Mouse (Mus musculus): Measurements from ENCODE around the gene Ywhah. TPM values are rescaled to one million over a fixed set of nuclear protein-coding genes. Genes with fewer than 3 reads are reported as not detected.

Ywhah gene
- total RNA-seq (2015), result 353 and 377 TPM in 2 replicates
- total RNA-seq (2017), result 210 and 213 TPM in 2 replicates

- ATAC-seq (ENCODE audit: poor library complexity, severe bottlenecking), result peak; percentile 88
These were observed at the start of gene Ywhah for GRCm38 (mm10) chr5:33018561-33019425. Ywhah (plus strand) TSS chr5:33018816.

GRCm38 (mm10) chr5:32976541-32976940, 42.1 kb upstream of the Ywhah start:
- ATAC-seq (ENCODE audit: poor library complexity, severe bottlenecking), result peak; percentile 76

- ATAC-seq (ENCODE audit: poor library complexity, severe bottlenecking), result no peak
These were observed 41.4 kb upstream of the Ywhah start for GRCm38 (mm10) chr5:32977179-32977578.

GRCm38 (mm10) chr5:32985379-32985778, 33.2 kb upstream of the Ywhah start:
- no peak for ATAC-seq (ENCODE audit: poor library complexity, severe bottlenecking)

- no peak for ATAC-seq (ENCODE audit: poor library complexity, severe bottlenecking)
These were observed 30.7 kb upstream of the Ywhah start for GRCm38 (mm10) chr5:32987873-32988272.

GRCm38 (mm10) chr5:32989959-32990640, 28.5 kb upstream of the Ywhah start:
- ATAC-seq (ENCODE audit: poor library complexity, severe bottlenecking), result no peak

GRCm38 (mm10) chr5:32991152-32991551, 27.5 kb upstream of the Ywhah start:
- no peak for ATAC-seq (ENCODE audit: poor library complexity, severe bottlenecking)

- ATAC-seq (ENCODE audit: poor library complexity, severe bottlenecking), result no peak
These were observed 24.1 kb upstream of the Ywhah start for GRCm38 (mm10) chr5:32994471-32994870.

GRCm38 (mm10) chr5:32995756-32996155, 22.9 kb upstream of the Ywhah start:
- ATAC-seq (ENCODE audit: poor library complexity, severe bottlenecking), result peak; percentile 39

GRCm38 (mm10) chr5:32996560-32996959, 22.1 kb upstream of the Ywhah start:
- no peak for ATAC-seq (ENCODE audit: poor library complexity, severe bottlenecking)

- ATAC-seq (ENCODE audit: poor library complexity, severe bottlenecking), result peak; percentile 98
These were observed 20.9 kb upstream of the Ywhah start for GRCm38 (mm10) chr5:32997686-32998085.

- ATAC-seq (ENCODE audit: poor library complexity, severe bottlenecking), result no peak
These were observed 19.8 kb upstream of the Ywhah start for GRCm38 (mm10) chr5:32998783-32999182.

- no peak for ATAC-seq (ENCODE audit: poor library complexity, severe bottlenecking)
These were observed 17.5 kb upstream of the Ywhah start for GRCm38 (mm10) chr5:33001111-33001510.

GRCm38 (mm10) chr5:33002781-33003180, 15.8 kb upstream of the Ywhah start:
- ATAC-seq (ENCODE audit: poor library complexity, severe bottlenecking), result no peak

- no peak for ATAC-seq (ENCODE audit: poor library complexity, severe bottlenecking)
These were observed 15.1 kb upstream of the Ywhah start for GRCm38 (mm10) chr5:33003500-33003899.

- no peak for ATAC-seq (ENCODE audit: poor library complexity, severe bottlenecking)
These were observed 14.5 kb upstream of the Ywhah start for GRCm38 (mm10) chr5:33004110-33004509.

GRCm38 (mm10) chr5:33005442-33006145, 13.0 kb upstream of the Ywhah start:
- ATAC-seq (ENCODE audit: poor library complexity, severe bottlenecking), result no peak

- ATAC-seq (ENCODE audit: poor library complexity, severe bottlenecking), result no peak
These were observed 11.9 kb upstream of the Ywhah start for GRCm38 (mm10) chr5:33006670-33007069.

- no peak for ATAC-seq (ENCODE audit: poor library complexity, severe bottlenecking)
These were observed 11.2 kb upstream of the Ywhah start for GRCm38 (mm10) chr5:33007371-33007770.

GRCm38 (mm10) chr5:33009301-33009700, 9.3 kb upstream of the Ywhah start:
- no peak for ATAC-seq (ENCODE audit: poor library complexity, severe bottlenecking)

Data from megakaryocyte, adult 5-6 weeks (primary cell).